8 mouse cellular contexts compared by ENCODE assay signal in genomic region chr7:19506969-19507611, GRCm38 (mm10). TPM values are rescaled to one million over a fixed set of nuclear protein-coding genes. Genes with fewer than 3 reads are reported as not detected.
A peak's percentile ranks its signal among the peaks of the same experiment; 100 is the strongest.
DNase-seq lines count a peak whose midpoint lies in the region; ATAC-seq and TF ChIP-seq lines count a peak whose summit lies in the region.

No protein-coding gene starts in this region.

- peak; percentile 35 for DNase-seq in lung, adult 2 months
- DNase-seq in lung, postnatal 36 days, result no peak
- peak; percentile 85 for DNase-seq in brain, embryonic 14.5 days (ENCODE audit: low read depth)
- DNase-seq in forelimb bud, embryonic 11.5 days (ENCODE audit: low read depth, low spot score), result peak; percentile 73
- peak; percentile 79 to 83 for DNase-seq in kidney, postnatal 4 days
- DNase-seq in midbrain, embryonic 14.5 days, result peak; percentile 91

- peak; percentile 24; the same call in 1 of the 2 replicates for ATAC-seq in midbrain, embryonic 14.5 days (ENCODE audit: low FRiP score, low TSS enrichment)
- no peak for ATAC-seq in stomach, embryonic 16.5 days (ENCODE audit: insufficient read depth, low FRiP score)
- ATAC-seq in granulocyte monocyte progenitor cell, adult 5-6 weeks (replicated peaks; ENCODE audit: poor library complexity, severe bottlenecking), result no peak

- H3K4me1 ChIP-seq in lung, adult 2 months (ENCODE audit: control insufficient read depth, insufficient read depth, low read length), result peaks cover 6% of the 10 kb centered on the region
- H3K4me1 ChIP-seq in midbrain, embryonic 14.5 days (ENCODE audit: control insufficient read depth, insufficient read depth, low read length), result peaks cover 18% of the 10 kb centered on the region
- H3K4me1 ChIP-seq in stomach, embryonic 16.5 days (ENCODE audit: control insufficient read depth, insufficient read depth, low read length), result 0 out of 2 replicates have a peak, but pooled peaks cover 11% of the 10 kb centered on the region

- H3K27ac ChIP-seq in midbrain, embryonic 14.5 days (replicated peaks; ENCODE audit: low read depth, low read length), result peak overlapping the region; percentile 85
- H3K27ac ChIP-seq in stomach, embryonic 16.5 days (ENCODE audit: low read length), result no peak overlapping the region

- no peak for TF ChIP-seq CTCF in lung, adult 2 months (IDR thresholded peaks at IDR 0.05; ENCODE audit: insufficient read depth, low read length)
- TF ChIP-seq CTCF in brain, embryonic 14.5 days (IDR thresholded peaks at IDR 0.05; ENCODE audit: borderline replicate concordance, extremely low read depth, insufficient read depth, insufficient read length), result no peak

- H3K9me3 ChIP-seq in midbrain, embryonic 14.5 days (ENCODE audit: control insufficient read depth, low read length), result no peaks in the 10 kb centered on the region
- H3K9me3 ChIP-seq in stomach, embryonic 16.5 days (replicated peaks; ENCODE audit: control insufficient read depth, low read length), result no peaks in the 10 kb centered on the region

- H3K9ac ChIP-seq in midbrain, embryonic 14.5 days (replicated peaks; ENCODE audit: low read length), result peak overlapping the region; percentile 81
- peak overlapping the region; percentile 90 for H3K9ac ChIP-seq in stomach, embryonic 16.5 days (ENCODE audit: low read length)

- no peaks in the 10 kb centered on the region for H3K36me3 ChIP-seq in midbrain, embryonic 14.5 days (ENCODE audit: control insufficient read depth, insufficient read depth, low read length)
- H3K36me3 ChIP-seq in stomach, embryonic 16.5 days (ENCODE audit: control insufficient read depth, insufficient read depth, low read length), result no peaks in the 10 kb centered on the region

- no peak for TF ChIP-seq POLR2A in lung, adult 2 months (IDR thresholded peaks at IDR 0.05; ENCODE audit: borderline replicate concordance, extremely low read depth, low read depth, low read length)
- 0 out of 2 replicates have a peak, but pooled peaks have one; percentile 35 for TF ChIP-seq POLR2A in brain, embryonic 14.5 days (IDR thresholded peaks at IDR 0.05; ENCODE audit: borderline replicate concordance, extremely low read depth, insufficient read depth, insufficient read length, poor library complexity, severe bottlenecking)

- 5% methylated on average over 71 of the region's 71 CpGs for WGBS in lung, adult 2 months
- WGBS in midbrain, embryonic 14.5 days, result under 1% methylated on average over 67 of the region's 71 CpGs
- under 1% methylated on average over 71 of the region's 71 CpGs for WGBS in stomach, embryonic 16.5 days

- peak overlapping the region; percentile 53 for H3K4me3 ChIP-seq in lung, adult 2 months (replicated peaks; ENCODE audit: extremely low read depth, low read depth, low read length)
- peak overlapping the region; percentile 77 for H3K4me3 ChIP-seq in midbrain, embryonic 14.5 days (replicated peaks; ENCODE audit: low read depth, low read length)
- H3K4me3 ChIP-seq in stomach, embryonic 16.5 days (replicated peaks; ENCODE audit: low read length), result peak overlapping the region; percentile 86

- peak overlapping the region; percentile 67 for H3K4me2 ChIP-seq in midbrain, embryonic 14.5 days (ENCODE audit: low read length)
- peak overlapping the region; percentile 96 for H3K4me2 ChIP-seq in stomach, embryonic 16.5 days (ENCODE audit: low read depth, low read length)

- H3K27me3 ChIP-seq in midbrain, embryonic 14.5 days (ENCODE audit: control insufficient read depth, insufficient read depth, low read length), result no peaks in the 10 kb centered on the region
- H3K27me3 ChIP-seq in stomach, embryonic 16.5 days (ENCODE audit: control insufficient read depth, insufficient read depth, low read length), result no peaks in the 10 kb centered on the region

RNA-seq across cellular contexts. Expression of gene Bloc1s3, which starts 1.1 kb away (rescaled TPM):
- 12.2 and 12.9 TPM in 2 replicates for polyA plus RNA-seq in lung, adult 2 months (2012; rRNA removed)
- 11.2 and 14.6 TPM in 2 replicates for polyA plus RNA-seq in brain, embryonic 14.5 days (2012; rRNA removed)
- 2.5 and 6.1 TPM in 2 replicates for polyA plus RNA-seq in midbrain, embryonic 14.5 days (2014; fragmentation: Nextera tagmentation; extraction: Ambion mirVana)
- polyA plus RNA-seq in stomach, embryonic 16.5 days (2015; fragmentation: Nextera tagmentation; extraction: Ambion mirVana), result 1.4 and 1.5 TPM in 2 replicates
- 3.1 and 4.5 TPM in 2 replicates for total RNA-seq in granulocyte monocyte progenitor cell, adult 5-6 weeks (2014; fragmentation: Nextera tagmentation)
- 0.60 and 1.0 TPM in 2 replicates for total RNA-seq in granulocyte monocyte progenitor cell, adult 5-6 weeks (2017)

RNA-seq across cellular contexts. Expression of gene Trappc6a, which starts 1.1 kb away (rescaled TPM):
- polyA plus RNA-seq in lung, adult 2 months (2012; rRNA removed), result 63.1 and 93.4 TPM in 2 replicates
- 29.0 and 38.3 TPM in 2 replicates for polyA plus RNA-seq in brain, embryonic 14.5 days (2012; rRNA removed)
- polyA plus RNA-seq in midbrain, embryonic 14.5 days (2014; fragmentation: Nextera tagmentation; extraction: Ambion mirVana), result 30.1 and 36.6 TPM in 2 replicates
- 101 and 102 TPM in 2 replicates for polyA plus RNA-seq in stomach, embryonic 16.5 days (2015; fragmentation: Nextera tagmentation; extraction: Ambion mirVana)
- 75.3 and 83.4 TPM in 2 replicates for total RNA-seq in granulocyte monocyte progenitor cell, adult 5-6 weeks (2014; fragmentation: Nextera tagmentation)
- total RNA-seq in granulocyte monocyte progenitor cell, adult 5-6 weeks (2017), result 28.2 and 30.6 TPM in 2 replicates

RNA-seq across cellular contexts. Expression of gene Nkpd1, which starts 10.5 kb away (rescaled TPM):
- polyA plus RNA-seq in lung, adult 2 months (2012; rRNA removed), result 0.62 and 17.3 TPM in 2 replicates
- 0.51 and 0.68 TPM in 2 replicates for polyA plus RNA-seq in brain, embryonic 14.5 days (2012; rRNA removed)
- polyA plus RNA-seq in midbrain, embryonic 14.5 days (2014; fragmentation: Nextera tagmentation; extraction: Ambion mirVana), result 0.51 and 0.74 TPM in 2 replicates
- 1.8 and 3.3 TPM in 2 replicates for polyA plus RNA-seq in stomach, embryonic 16.5 days (2015; fragmentation: Nextera tagmentation; extraction: Ambion mirVana)
- total RNA-seq in granulocyte monocyte progenitor cell, adult 5-6 weeks (2014; fragmentation: Nextera tagmentation), result not detected in 2 replicates
- total RNA-seq in granulocyte monocyte progenitor cell, adult 5-6 weeks (2017), result not detected in 2 replicates

RNA-seq across cellular contexts. Expression of gene Exoc3l2, which starts 44.0 kb away (rescaled TPM):
- polyA plus RNA-seq in lung, adult 2 months (2012; rRNA removed), result 2.7 and 3.4 TPM in 2 replicates
- 0.91 and 1.0 TPM in 2 replicates for polyA plus RNA-seq in brain, embryonic 14.5 days (2012; rRNA removed)
- polyA plus RNA-seq in midbrain, embryonic 14.5 days (2014; fragmentation: Nextera tagmentation; extraction: Ambion mirVana), result 0.12 and 0.29 TPM in 2 replicates
- polyA plus RNA-seq in stomach, embryonic 16.5 days (2015; fragmentation: Nextera tagmentation; extraction: Ambion mirVana), result 0.71 and 0.85 TPM in 2 replicates
- 1.0 and 2.5 TPM in 2 replicates for total RNA-seq in granulocyte monocyte progenitor cell, adult 5-6 weeks (2014; fragmentation: Nextera tagmentation)
- 0.95 TPM in 1 of 2 replicates, not detected in the other for total RNA-seq in granulocyte monocyte progenitor cell, adult 5-6 weeks (2017)

RNA-seq across cellular contexts. Expression of gene Mark4, which starts 48.5 kb away (rescaled TPM):
- polyA plus RNA-seq in lung, adult 2 months (2012; rRNA removed), result 29.2 and 34.3 TPM in 2 replicates
- 50.7 and 67.0 TPM in 2 replicates for polyA plus RNA-seq in brain, embryonic 14.5 days (2012; rRNA removed)
- polyA plus RNA-seq in midbrain, embryonic 14.5 days (2014; fragmentation: Nextera tagmentation; extraction: Ambion mirVana), result 18.8 and 20.3 TPM in 2 replicates
- 4.3 and 5.9 TPM in 2 replicates for polyA plus RNA-seq in stomach, embryonic 16.5 days (2015; fragmentation: Nextera tagmentation; extraction: Ambion mirVana)
- total RNA-seq in granulocyte monocyte progenitor cell, adult 5-6 weeks (2014; fragmentation: Nextera tagmentation), result 9.1 and 10.8 TPM in 2 replicates
- total RNA-seq in granulocyte monocyte progenitor cell, adult 5-6 weeks (2017), result 2.5 and 3.8 TPM in 2 replicates
